16 mouse cellular contexts compared by ENCODE assay signal in the genomic region with DNA sequence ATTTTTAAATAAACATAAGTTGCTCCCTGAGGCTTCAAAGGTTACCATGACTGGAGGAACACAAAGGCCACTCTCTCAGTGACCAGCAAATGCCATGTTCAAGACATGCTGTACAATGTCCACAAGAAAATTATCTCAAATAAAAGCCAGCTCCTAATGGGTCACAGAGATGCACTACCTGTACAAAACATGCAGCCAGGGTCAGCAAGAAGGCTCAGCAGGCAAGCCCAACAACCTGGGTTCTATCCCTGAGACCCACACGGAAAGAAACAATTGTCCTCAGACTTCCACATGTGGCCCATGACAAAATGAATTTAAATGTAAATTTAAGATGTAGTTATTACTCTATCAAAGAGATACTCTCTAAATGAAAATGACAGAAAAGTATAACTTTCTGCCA. TPM values are rescaled to one million over a fixed set of nuclear protein-coding genes. Genes with fewer than 3 reads are reported as not detected.
DNase-seq lines count a peak whose midpoint lies in the region; ATAC-seq and TF ChIP-seq lines count a peak whose summit lies in the region.
"Had no signal": no experiment of that assay in that cellular context is flagged by ENCODE, and none has a peak within 500 bp of the region (broad histone marks: within the 10 kb centered on the region; RNA-seq: fewer than 3 reads in every experiment).

No protein-coding gene starts in this region.

- intact Hi-C loops in left cerebral cortex, adult 2 months (cut with DNase I), result no loop called here

- H3K9me3 ChIP-seq in heart, embryonic 10.5 days, result no peaks in the 10 kb centered on the region
- H3K9me3 ChIP-seq in megakaryocyte, embryonic 14.5 days, result no peaks in the 10 kb centered on the region
- H3K9me3 ChIP-seq in liver, postnatal 0 days (ENCODE audit: low read length), result no peaks in the 10 kb centered on the region
- H3K9me3 ChIP-seq: embryonic facial prominence, embryonic 12.5 days; hindbrain, embryonic 12.5 days had no signal

- 78% methylated on average over 1 of the region's 1 CpGs for WGBS in heart, embryonic 10.5 days
- WGBS in liver, postnatal 0 days (ENCODE audit: insufficient replicate concordance), result 81% methylated on average over 1 of the region's 1 CpGs

- peak overlapping the region; percentile 49 for H3K4me2 ChIP-seq in liver, postnatal 0 days (ENCODE audit: low read depth, low read length)
- H3K4me2 ChIP-seq: embryonic facial prominence, embryonic 12.5 days; hindbrain, embryonic 12.5 days; midbrain, embryonic 11.5 days had no signal

- TF ChIP-seq EP300 in liver, postnatal 0 days (IDR thresholded peaks at IDR 0.05; ENCODE audit: low read depth), result no peak

- peaks cover 41% of the 10 kb centered on the region for H3K4me1 ChIP-seq in heart, embryonic 10.5 days
- H3K4me1 ChIP-seq in megakaryocyte, embryonic 14.5 days, result peaks cover 71% of the 10 kb centered on the region
- peaks cover 61% of the 10 kb centered on the region for H3K4me1 ChIP-seq in liver, postnatal 0 days (ENCODE audit: insufficient read depth)

- DNase-seq in heart, embryonic 10.5 days (ENCODE audit: low spot score), result no peak
- no peak for DNase-seq in heart, adult 8-10 months (ENCODE audit: low spot score)
- no peak for DNase-seq in liver, postnatal 0 days
- no peak for DNase-seq in adrenal gland, postnatal 25 days
- DNase-seq in left cerebral cortex, adult 2 months (ENCODE audit: extremely low spot score in 1 of 2, low spot score in 2 of 2), result no peak
- DNase-seq in spleen, postnatal 10 days (ENCODE audit: low spot score in 2 of 2), result no peak
- DNase-seq: cerebellum, adult 11 months; cerebellum, postnatal 25 days; gastrocnemius, postnatal 36 days; retina, postnatal 1 day; thymus, postnatal 4 days had no signal

- H3K27ac ChIP-seq in heart, embryonic 10.5 days, result 0 out of 2 replicates have a peak overlapping the region, but pooled peaks have one; percentile 16
- H3K27ac ChIP-seq in liver, postnatal 0 days (ENCODE audit: low read depth), result peak overlapping the region; percentile 61
- H3K27ac ChIP-seq in left cerebral cortex, adult 2 months, result no peak overlapping the region
- H3K27ac ChIP-seq: embryonic facial prominence, embryonic 12.5 days; hindbrain, embryonic 12.5 days had no signal

- no peak overlapping the region for H3K4me3 ChIP-seq in heart, embryonic 10.5 days
- peak overlapping the region; percentile 18 for H3K4me3 ChIP-seq in megakaryocyte, embryonic 14.5 days (replicated peaks)
- H3K4me3 ChIP-seq in liver, postnatal 0 days (ENCODE audit: low read depth, low read length), result no peak overlapping the region
- no peak overlapping the region for H3K4me3 ChIP-seq in left cerebral cortex, adult 2 months
- H3K4me3 ChIP-seq: embryonic facial prominence, embryonic 12.5 days; hindbrain, embryonic 12.5 days had no signal

- H3K9ac ChIP-seq in liver, postnatal 0 days (replicated peaks), result peak overlapping the region; percentile 10; the same call in 1 of the 2 replicates
- H3K9ac ChIP-seq: embryonic facial prominence, embryonic 12.5 days; hindbrain, embryonic 12.5 days had no signal

- ATAC-seq in megakaryocyte, adult 5-6 weeks (ENCODE audit: poor library complexity, severe bottlenecking), result no peak
- no peak for ATAC-seq in liver, postnatal 0 days

- H3K27me3 ChIP-seq in heart, embryonic 10.5 days (ENCODE audit: insufficient read depth, poor library complexity, severe bottlenecking), result no peaks in the 10 kb centered on the region
- H3K27me3 ChIP-seq in megakaryocyte, embryonic 14.5 days (replicated peaks), result no peaks in the 10 kb centered on the region
- H3K27me3 ChIP-seq in liver, postnatal 0 days (ENCODE audit: insufficient read depth, low read length), result no peaks in the 10 kb centered on the region
- H3K27me3 ChIP-seq: embryonic facial prominence, embryonic 12.5 days; hindbrain, embryonic 12.5 days had no signal

- TF ChIP-seq CTCF in liver, postnatal 0 days (IDR thresholded peaks at IDR 0.05; ENCODE audit: low read depth), result no peak
- no peak for TF ChIP-seq CTCF in left cerebral cortex, adult 2 months (IDR thresholded peaks at IDR 0.05)

- H3K36me3 ChIP-seq in heart, embryonic 10.5 days, result no peaks in the 10 kb centered on the region
- H3K36me3 ChIP-seq in megakaryocyte, embryonic 14.5 days (replicated peaks; ENCODE audit: low read length), result peaks cover 27% of the 10 kb centered on the region
- H3K36me3 ChIP-seq in liver, postnatal 0 days (replicated peaks; ENCODE audit: insufficient read depth, low read length), result 0 out of 2 replicates have a peak, but pooled peaks cover 6% of the 10 kb centered on the region
- H3K36me3 ChIP-seq: embryonic facial prominence, embryonic 12.5 days; hindbrain, embryonic 12.5 days had no signal

RNA-seq across cellular contexts. Expression of gene Fam120a, which starts 4.7 kb away (rescaled TPM):
- 17.5 and 20.7 TPM in 2 replicates for polyA plus RNA-seq in heart, embryonic 10.5 days (2016; fragmentation: Nextera tagmentation; extraction: Ambion mirVana)
- total RNA-seq in heart, adult 8-10 months (2022), result 100 to 1,000 TPM in 3 of 4 experiments, 10 to 100 TPM in 1; 97.4 to 114 (median 105) TPM
- polyA plus RNA-seq in megakaryocyte, embryonic 14.5 days (2012; ENCODE audit: insufficient read depth, low replicate concordance), result 60.7 and 71.7 TPM in 2 replicates
- total RNA-seq in megakaryocyte, adult 5-6 weeks (2015), result 191 and 192 TPM in 2 replicates
- total RNA-seq in megakaryocyte, adult 5-6 weeks (2017), result 118 and 132 TPM in 2 replicates
- 13.1 and 13.3 TPM in 2 replicates for polyA plus RNA-seq in liver, postnatal 0 days (2015; fragmentation: Nextera tagmentation; extraction: Ambion mirVana)
- total RNA-seq in adrenal gland, postnatal 25 days (2021), result 189 TPM in 2 replicates
- total RNA-seq in left cerebral cortex, adult 2 months (2021), result 100 to 1,000 TPM; 114 to 118 TPM
